Mouse (Mus musculus) cerebellum, adult 2 months (tissue): ENCODE measurements around the gene Cep85l.

Source experiments
- CTCF ChIP-seq: fragments of 200-500 bp; IDR thresholded peaks from 2 replicates; pipeline ENCODE4 v1.5.1; 2011; ENCODE audit warnings: low read depth, mild to moderate bottlenecking, control low read depth, low read length, moderate library complexity, borderline replicate concordance; ENCODE audit not compliant: insufficient read depth
- POLR2A ChIP-seq: fragments of 200-500 bp; IDR thresholded peaks from 2 replicates; pipeline ENCODE4 v1.6.1; 2011; ENCODE audit warnings: low read length, control low read depth, borderline replicate concordance; ENCODE audit not compliant: insufficient read depth

DNA sequence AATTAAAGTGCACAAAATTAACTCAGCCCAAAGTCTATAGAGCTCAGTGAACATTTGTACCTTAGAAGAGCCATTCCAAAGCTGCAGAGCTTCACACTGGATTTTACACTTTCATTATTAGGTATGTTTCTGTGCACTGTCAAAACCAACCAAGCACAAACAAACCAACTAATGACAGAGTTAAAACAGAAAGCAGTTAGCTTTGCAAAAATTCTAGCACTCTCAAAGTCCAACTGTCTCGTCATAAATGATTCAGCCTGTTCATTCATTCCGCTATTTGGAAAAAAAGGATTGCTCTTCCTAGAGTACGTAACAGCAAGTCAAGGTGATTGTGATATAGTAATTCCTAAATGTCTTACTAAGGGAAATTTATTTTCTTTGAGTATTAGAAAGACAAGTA is 20.7 kb downstream of the Cep85l start:
- TF ChIP-seq POLR2A (no peak), CTCF (no peak)
